Mouse (Mus musculus): ENCODE data around the gene Sdccag8.

GRCm38 (mm10) chr1:176995419-176995775, 180.9 kb downstream of the Sdccag8 start:
- TF ChIP-seq POLR2A (IDR thresholded peaks at IDR 0.05; ENCODE audit: insufficient read depth, low read length) (no peak), EP300 (IDR thresholded peaks at IDR 0.05; ENCODE audit: insufficient read depth, low read depth, low read length) (no peak), CTCF (IDR thresholded peaks at IDR 0.05; ENCODE audit: low read depth, low read length) (no peak)

Data from ES-Bruce4 (cell line).